Mouse (Mus musculus) c-Kit-negative CD71-positive TER-119-positive erythroid progenitor cells, embryonic 14.5 days (primary cell): ENCODE results near the gene Rab5if.
A peak's percentile ranks its signal among the peaks of the same experiment; 100 is the strongest.
"Not testable (repeated sequence)": the region's sequence is repeated elsewhere in the genome, so short reads cannot be mapped to it uniquely, and the experiment has no call there.

Source experiments
- DNase-seq: peaks from one replicate; pipeline ENCODE4 v3.0.0-alpha.2; 2013; ENCODE audit warnings: low read depth, low spot score

Rab5if gene

GRCm38 (mm10) chr2:156862772-156863486 is at the start of gene Rab5if:
Rab5if (plus strand) TSS chr2:156863128.
- peak; percentile 91 for DNase-seq

DNA sequence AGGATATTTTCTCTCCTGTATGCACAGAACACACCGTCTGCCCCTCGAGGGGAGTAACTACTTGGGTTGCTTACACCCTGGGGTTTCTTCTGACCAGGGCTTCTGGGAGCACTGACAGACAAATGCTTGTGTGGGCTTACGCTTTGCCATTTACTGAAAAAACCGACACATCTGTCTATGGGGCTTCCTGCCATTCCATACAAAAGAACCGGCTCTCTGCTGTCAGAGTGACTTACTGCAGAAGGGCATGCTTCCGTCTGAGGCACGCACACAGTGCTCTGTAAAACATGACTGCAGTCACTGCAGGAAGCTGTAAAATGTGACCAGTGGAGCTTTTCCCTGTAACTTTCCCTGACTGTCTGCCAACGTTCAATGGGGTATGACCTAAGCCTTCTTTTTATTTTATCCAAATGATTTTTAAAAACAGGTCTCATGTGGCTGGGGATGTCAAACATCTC is 48.6 kb upstream of the Rab5if start:
- no peak for DNase-seq

DNA sequence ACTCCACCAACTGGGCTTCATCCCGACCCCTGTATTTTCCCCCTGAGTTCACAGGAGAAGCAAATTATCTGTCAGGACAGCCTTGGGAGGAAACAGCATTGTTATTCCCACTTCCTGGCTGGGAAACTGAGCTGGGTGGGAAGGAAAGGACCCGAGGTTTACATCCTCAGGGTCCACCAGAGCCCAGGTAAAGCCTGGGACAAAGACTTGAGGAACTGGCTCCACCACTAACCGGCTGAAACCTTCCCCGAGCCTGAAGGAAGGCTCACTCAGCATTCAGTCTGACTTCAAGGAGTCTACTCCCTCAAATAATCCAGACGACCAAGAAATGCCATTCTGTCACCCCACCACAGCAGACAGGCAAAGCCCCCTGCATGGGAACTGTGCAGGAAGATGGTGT is 48.0 kb upstream of the Rab5if start:
- DNase-seq = no peak

- DNase-seq = no peak
Measured at GRCm38 (mm10) chr2:156815412-156815811, 47.5 kb upstream of the Rab5if start.

DNA sequence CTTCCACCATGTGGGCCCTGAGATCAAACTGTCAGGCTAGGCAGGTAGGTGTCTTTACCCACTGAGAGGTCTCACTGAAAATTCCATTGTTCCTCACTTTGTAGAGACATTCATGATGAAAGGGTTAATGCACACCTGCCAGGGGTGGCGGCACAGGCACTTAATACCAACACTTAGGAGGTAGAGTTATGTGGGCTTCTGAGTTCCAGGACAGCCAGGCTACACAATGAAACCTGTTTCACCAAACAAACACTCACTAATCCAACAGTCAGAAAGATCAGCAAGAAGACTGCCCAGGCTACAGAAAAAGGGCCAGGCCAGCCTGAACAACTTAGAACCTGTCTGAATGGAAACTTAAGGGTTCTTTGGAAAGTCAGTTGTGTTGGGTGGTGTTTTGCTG is 46.8 kb upstream of the Rab5if start:
- no peak for DNase-seq

DNA sequence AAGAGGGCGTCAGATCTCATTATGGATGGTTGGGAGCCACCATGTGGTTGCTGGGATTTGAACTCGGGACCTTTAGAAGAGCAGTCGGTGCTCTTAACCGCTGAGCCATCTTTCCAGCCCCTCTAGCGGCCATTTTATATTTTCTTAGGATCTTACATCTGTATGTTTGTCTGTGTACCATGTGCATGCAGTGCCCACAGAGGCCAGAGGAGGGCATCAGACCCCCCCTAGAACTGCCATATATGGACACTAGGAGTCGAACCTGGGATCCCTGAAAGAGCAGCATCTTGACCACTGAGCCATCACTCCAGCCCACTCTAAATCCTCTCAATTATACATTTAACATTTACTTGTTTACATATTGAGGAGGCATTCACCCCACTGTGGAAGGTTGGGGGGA is 37.8 kb upstream of the Rab5if start:
- not testable (repeated sequence) for DNase-seq

DNA sequence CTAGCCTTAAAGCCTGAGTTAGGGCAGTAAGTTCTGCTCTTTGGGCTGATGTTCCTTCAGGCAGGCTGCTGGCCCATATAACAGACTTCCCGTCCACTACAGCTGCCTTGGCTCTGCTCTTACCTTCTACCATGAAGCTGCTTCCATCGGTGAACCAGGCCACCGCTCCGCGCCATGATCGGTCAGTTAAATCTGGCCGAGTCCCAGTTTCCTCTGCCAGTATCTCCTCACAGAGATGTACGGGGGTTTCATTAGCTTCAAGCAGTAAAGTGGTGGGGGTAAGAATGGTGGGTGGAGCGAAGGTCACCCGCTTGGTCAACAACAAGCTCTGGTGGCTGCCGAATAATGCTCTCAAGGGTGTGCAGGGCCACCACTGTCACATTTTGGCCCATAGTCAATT is 28.6 kb upstream of the Rab5if start:
- no peak for DNase-seq

- no peak for DNase-seq
Measured at GRCm38 (mm10) chr2:156838839-156839238, 24.1 kb upstream of the Rab5if start.

DNA sequence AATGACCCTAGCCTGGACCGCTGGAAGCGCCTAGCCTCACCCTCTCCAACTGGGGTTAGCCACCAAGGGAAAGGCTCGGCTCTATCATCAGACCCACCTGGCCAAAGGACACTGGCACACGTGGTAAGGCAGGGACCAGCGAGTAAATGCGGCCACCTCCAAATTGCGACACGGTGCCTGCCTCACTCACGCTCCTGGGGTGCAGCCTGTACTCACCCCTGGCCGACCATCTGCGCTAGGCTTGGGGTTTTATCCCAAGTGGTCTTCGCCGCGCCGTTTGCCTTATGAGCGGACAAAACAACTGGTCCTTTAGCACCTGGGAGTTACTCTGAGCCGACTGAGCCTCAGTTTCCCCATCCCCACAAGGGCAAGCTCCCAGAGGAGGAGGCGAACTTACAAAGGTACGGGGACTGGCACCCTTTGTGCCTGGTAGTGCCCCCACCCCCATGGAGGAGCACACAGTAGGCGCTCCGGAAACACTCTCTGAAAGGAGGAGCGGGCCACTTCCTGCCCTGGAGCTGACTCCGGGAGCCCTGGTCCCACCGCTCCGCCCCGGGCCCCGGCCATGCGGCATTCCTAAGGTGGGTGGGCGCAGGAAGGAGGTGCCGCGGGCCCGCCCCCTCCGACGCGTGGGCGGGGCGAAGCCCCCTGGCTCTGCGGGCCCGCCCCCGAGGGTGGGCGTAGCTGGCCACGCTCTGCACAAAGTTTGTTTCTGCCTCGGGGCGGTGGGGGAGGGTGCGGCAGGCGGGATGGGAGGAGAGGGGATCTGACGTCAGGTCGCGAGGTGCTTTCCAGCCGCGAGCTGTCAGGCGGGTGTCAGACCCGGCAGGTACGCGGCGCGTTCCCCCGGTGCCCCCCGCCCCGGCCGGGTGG is 23.4 kb upstream of the Rab5if start, which contains the start of gene Tgif2:
Gene Tgif2 (plus strand): TSS at position 689 of the 873 bp plus-strand sequence.
- no peak for DNase-seq

- no peak for DNase-seq
Measured at GRCm38 (mm10) chr2:156840301-156841027, 22.5 kb upstream of the Rab5if start.

DNA sequence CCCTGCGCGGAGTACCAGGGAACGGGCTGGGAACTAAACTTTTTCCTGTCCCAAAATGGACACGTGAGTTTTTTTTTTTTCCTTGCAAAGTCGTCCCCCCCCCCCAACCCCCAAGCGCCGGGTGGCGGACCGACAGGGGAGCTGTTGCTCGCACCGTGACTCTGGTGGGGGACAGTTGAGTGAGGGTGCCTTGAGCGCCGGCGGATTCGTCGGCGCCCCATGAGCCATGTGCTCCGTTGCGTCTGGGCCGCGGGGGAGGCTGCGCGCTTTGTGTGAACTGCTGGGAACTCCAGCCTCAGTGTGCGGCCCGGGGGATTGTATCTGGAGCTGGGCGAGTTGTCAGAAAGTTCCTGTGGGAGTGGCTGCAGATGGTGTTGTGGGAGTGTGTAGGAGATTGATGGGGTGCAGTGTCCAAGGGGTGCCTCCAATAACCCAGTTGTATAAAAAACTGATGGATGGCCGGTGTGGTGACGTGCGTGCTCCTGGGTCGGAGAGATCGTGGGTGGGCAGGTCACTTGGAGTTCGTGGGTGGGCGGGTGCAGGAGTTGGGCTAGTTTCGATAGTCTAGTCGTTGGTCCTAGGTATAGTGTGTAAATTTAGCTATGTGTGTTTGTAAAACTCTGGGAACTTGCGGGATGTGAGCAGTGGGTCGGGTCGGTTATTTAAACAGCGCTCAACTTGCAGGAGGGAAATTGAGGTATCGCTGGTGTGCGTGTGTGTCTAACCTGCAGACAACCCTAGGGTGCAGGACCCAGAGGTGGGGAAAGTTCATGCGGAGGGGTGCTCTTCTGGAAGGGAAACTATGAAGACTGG is 21.7 kb upstream of the Rab5if start:
- DNase-seq = no peak

DNA sequence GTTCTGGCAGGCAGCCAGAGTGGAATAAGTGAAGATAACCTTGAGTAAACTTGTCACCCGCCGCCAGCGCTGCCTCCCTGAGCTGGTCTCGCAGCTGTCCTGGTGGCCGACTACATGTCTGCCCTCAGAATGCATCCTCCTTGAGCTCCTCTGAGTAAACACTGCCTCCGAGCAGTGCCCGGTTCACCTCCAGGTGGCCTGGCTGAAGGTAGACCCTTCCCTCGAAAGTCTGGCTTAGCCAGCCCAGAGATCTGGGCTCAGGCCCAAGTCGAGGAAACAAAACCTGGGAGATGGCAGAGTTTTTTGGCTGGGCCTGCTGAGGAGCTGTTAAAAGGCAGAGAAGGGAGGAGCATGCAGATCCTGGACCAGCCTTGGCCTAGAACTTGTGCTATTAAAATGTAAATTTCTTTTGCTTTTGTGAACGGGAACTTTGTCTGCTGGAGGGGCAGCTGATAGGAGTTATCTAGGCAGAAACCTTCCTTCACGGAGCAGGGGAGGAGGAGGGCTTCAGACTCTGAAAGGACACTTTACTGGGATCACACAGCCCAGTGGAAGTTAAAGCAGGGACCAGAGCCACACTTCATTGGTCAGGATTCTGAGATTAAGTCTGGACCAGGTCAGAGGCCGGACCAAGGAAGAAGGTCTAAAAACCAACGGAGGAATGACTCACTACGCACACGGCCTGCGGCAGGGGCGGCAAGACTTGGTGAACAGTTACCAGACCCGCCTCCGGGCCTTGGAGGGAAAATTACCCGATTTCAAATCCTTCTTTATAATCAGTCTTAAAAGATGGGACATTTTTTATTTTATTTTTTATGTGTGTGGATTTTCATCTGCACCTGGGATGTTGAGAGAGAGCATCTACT is 20.9 kb upstream of the Rab5if start:
- no peak for DNase-seq

DNA sequence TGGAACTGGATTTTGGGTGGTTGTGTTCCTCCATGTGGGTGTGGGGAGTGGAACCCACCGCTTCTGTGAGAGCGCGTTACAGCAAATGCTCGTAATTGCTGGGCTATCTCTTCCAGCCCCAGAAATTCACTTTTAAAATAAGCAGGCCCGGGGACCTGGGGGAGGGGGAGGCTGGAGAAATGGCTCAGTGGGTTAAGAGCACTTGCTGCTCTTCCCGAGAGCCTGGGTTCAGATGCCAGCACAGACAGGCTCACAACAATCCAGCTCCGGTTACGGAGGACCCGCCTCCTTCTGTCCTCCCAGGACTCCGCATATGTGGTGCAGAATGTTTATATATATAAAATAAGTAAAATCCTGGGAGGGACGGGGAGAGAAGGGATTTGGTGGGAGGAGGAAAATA is 20.2 kb upstream of the Rab5if start:
- DNase-seq = no peak

- no peak for DNase-seq
Measured at GRCm38 (mm10) chr2:156843331-156843730, 19.6 kb upstream of the Rab5if start.

DNA sequence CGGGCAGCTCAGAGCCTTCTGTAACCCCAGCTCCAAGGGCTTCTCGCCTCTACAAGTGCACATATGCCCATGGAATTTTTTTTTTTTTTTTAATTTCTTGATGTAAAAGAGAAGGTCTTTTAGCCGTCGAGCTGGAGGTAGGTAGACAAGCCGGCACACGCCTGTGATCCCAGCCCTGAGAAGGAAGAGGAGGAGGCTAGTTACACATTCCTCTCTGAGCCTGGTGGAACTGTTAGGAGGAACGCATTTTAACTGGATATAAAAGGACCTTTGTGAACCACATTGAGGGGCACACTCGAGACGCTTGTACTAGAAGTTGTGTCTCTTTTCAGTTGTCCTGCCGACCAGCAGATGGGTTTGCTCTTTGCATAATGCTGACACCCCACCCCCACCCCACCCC is 18.2 kb upstream of the Rab5if start:
- no peak for DNase-seq

GRCm38 (mm10) chr2:156847653-156848052 is 15.3 kb upstream of the Rab5if start:
- DNase-seq = no peak

GRCm38 (mm10) chr2:156848526-156849182 is 14.3 kb upstream of the Rab5if start:
- no peak for DNase-seq

GRCm38 (mm10) chr2:156850505-156850904 is 12.4 kb upstream of the Rab5if start:
- DNase-seq = no peak

DNA sequence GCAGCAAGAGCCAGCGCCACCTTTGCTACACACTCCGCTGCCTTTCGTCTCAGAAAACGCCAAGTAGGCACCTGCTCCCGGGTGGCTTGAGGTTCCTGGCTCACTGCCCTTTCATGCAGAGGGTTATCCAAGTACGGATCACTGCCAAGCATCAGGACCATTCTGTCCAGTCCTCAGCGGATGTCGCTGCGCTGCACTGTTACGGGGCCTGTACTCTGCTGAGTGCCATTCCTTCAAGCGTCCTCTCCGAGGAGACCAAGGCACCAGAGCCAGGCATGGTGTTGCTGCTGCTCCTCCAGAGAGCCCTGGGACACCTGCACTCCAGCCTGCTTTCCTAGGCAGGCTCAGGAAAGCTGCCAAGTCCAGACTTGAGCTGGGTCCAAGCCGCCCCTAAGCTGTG is 9.3 kb upstream of the Rab5if start:
- DNase-seq = not testable (repeated sequence)
